Mouse (Mus musculus) liver, embryonic 16.5 days (tissue): Measurements from ENCODE around the gene Eif2ak4. TPM values are rescaled to one million over a fixed set of nuclear protein-coding genes. Genes with fewer than 3 reads are reported as not detected.

ENCODE experiments used
- ATAC-seq: fragments of 200-750 bp; cut with Nextera tagmentation; 2 replicates; pipeline ENCODE4 v1.8.0; 2017; ENCODE audit warnings: low read depth, mild to moderate bottlenecking, moderate number of reproducible peaks, moderate library complexity
- H3K27ac ChIP-seq: fragments of 300-500 bp; sonication (generic); 2 replicates; pipeline ENCODE4 v1.5.1; 2014; ENCODE audit warnings: mild to moderate bottlenecking, low read length
- H3K27me3 ChIP-seq: fragments of 300-500 bp; sonication (generic); 2 replicates; pipeline ENCODE4 v1.6.1; 2014; ENCODE audit warnings: low read depth, low read length, mixed read lengths; ENCODE audit not compliant: control insufficient read depth, insufficient read depth
- H3K36me3 ChIP-seq: fragments of 300-500 bp; sonication (generic); 2 replicates; pipeline ENCODE4 v1.6.1; 2014; ENCODE audit warnings: mild to moderate bottlenecking; ENCODE audit not compliant: control insufficient read depth, insufficient read depth
- H3K4me1 ChIP-seq: fragments of 300-500 bp; sonication (generic); 2 replicates; pipeline ENCODE4 v1.6.1; 2014; ENCODE audit warnings: low read depth, low read length, mixed read lengths; ENCODE audit not compliant: control insufficient read depth
- H3K4me2 ChIP-seq: fragments of 300-500 bp; sonication (generic); 2 replicates; pipeline ENCODE4 v1.6.1; 2014; ENCODE audit warnings: low read depth, low read length, mixed read lengths
- H3K4me3 ChIP-seq: fragments of 300-500 bp; sonication (generic); 2 replicates; pipeline ENCODE4 v1.5.1; 2014; ENCODE audit warnings: low read depth, mild to moderate bottlenecking, low read length
- H3K9ac ChIP-seq: fragments of 300-500 bp; sonication (generic); 2 replicates; pipeline ENCODE4 v1.6.1; 2014; ENCODE audit warnings: low read depth, low read length
- H3K9me3 ChIP-seq: fragments of 300-500 bp; sonication (generic); replicated peaks from 2 replicates; pipeline ENCODE4 v1.6.1; 2016; ENCODE audit warnings: low read length; ENCODE audit not compliant: control insufficient read depth
- WGBS: fragments of 180-500 bp; shearing (Covaris S2); extraction: QIAGEN DNeasy Blood & Tissue Kit; methylation state at CpG from one replicate; pipeline ENCODE4 v1.1.7; 2014; ENCODE audit not compliant: insufficient replicate concordance; 5-methylcytosine and 5-hydroxymethylcytosine counted together
- polyA plus RNA-seq: library from polyadenylated mRNA; unstranded; fragments of >200 nt; fragmentation: Nextera tagmentation; extraction: Ambion mirVana; gene quantifications from 2 replicates; pipeline ENCODE4 v1.2.1, GENCODE M21; 2015

Eif2ak4 gene
- polyA plus RNA-seq: 4.6 and 5.1 TPM in 2 replicates

- H3K4me1 ChIP-seq: peaks cover 9% of the 10 kb centered on the region
- H3K27me3 ChIP-seq: no peaks in the 10 kb centered on the region
- H3K27ac ChIP-seq: peak within 1 kb of the TSS; percentile 79
- under 1% methylated on average over 61 of the region's 61 CpGs for WGBS
- peak; percentile 95 for ATAC-seq
- H3K36me3 ChIP-seq: no peaks in the 10 kb centered on the region
- H3K4me3 ChIP-seq: peak within 1 kb of the TSS; percentile 81
- H3K9me3 ChIP-seq: no peaks in the 10 kb centered on the region
- H3K9ac ChIP-seq: peak within 1 kb of the TSS; percentile 85
- H3K4me2 ChIP-seq: peak within 1 kb of the TSS; percentile 88
Measured at GRCm38 (mm10) chr2:118388341-118389335, at the start of gene Eif2ak4. Gene Eif2ak4 (plus strand): TSS chr2:118388618.

DNA sequence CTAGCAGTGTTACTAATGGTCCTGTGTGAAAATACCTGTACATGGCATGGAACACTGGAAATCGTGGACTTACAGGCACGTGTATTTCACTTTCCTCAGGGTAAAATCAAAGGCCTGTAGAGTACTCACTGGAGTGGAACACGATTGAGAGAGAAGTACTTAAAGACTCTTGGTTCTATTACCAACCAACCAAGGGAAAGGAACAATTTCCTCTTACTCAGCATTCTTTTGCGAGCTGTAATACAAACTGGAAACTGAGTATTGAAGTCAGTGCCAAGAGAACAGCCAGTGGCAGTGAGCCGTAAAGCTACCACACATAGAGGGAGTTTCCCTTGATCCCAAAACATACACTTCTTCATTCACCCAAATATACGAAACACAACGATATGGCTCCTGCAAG, 47.1 kb upstream of the Eif2ak4 start:
- 66% methylated on average over 7 of the region's 7 CpGs for WGBS
- no peak overlapping the region for H3K4me2 ChIP-seq
- no peak overlapping the region for H3K9ac ChIP-seq
- H3K27ac ChIP-seq: no peak overlapping the region
- no peak for ATAC-seq
- H3K27me3 ChIP-seq: no peaks in the 10 kb centered on the region
- no peak overlapping the region for H3K4me3 ChIP-seq
- H3K9me3 ChIP-seq: no peaks in the 10 kb centered on the region; the same call in 1 of the 2 replicates
- no peaks in the 10 kb centered on the region for H3K36me3 ChIP-seq
- no peaks in the 10 kb centered on the region for H3K4me1 ChIP-seq

GRCm38 (mm10) chr2:118343897-118344296, 44.5 kb upstream of the Eif2ak4 start:
- Histone ChIP-seq H3K9me3 (no peaks in the 10 kb centered on the region; the same call in 1 of the 2 replicates), H3K4me1 (no peaks in the 10 kb centered on the region), H3K27ac (no peak overlapping the region), H3K4me3 (no peak overlapping the region), H3K36me3 (no peaks in the 10 kb centered on the region), H3K9ac (no peak overlapping the region), H3K4me2 (no peak overlapping the region), H3K27me3 (no peaks in the 10 kb centered on the region)
- WGBS: 53% methylated on average over 3 of the region's 3 CpGs
- no peak for ATAC-seq

DNA sequence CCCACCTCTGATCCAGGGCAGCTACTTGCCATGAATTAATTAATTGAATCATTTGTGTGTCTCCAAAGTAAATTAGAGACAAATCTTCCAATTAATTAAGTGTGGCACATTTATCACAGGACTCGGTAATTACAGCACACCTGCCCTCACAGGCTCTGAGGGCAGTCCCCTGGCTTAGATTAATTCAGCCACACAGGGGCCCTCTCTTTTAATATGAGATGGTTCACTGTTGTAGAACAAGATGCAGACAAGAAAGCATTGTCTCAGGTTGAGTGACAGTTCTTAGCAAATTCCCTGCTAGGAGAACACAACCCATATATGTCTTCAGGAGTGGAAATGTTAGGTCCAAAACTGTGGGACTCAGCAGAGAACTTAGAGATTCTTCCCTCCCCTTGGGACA, 42.9 kb upstream of the Eif2ak4 start:
- H3K27ac ChIP-seq: no peak overlapping the region
- H3K27me3 ChIP-seq: no peaks in the 10 kb centered on the region
- ATAC-seq: no peak
- WGBS: 30% methylated on average over 1 of the region's 1 CpGs
- no peaks in the 10 kb centered on the region for H3K36me3 ChIP-seq
- H3K4me1 ChIP-seq: no peaks in the 10 kb centered on the region
- no peak overlapping the region for H3K4me3 ChIP-seq
- no peak overlapping the region for H3K9ac ChIP-seq
- no peaks in the 10 kb centered on the region; the same call in 1 of the 2 replicates for H3K9me3 ChIP-seq
- no peak overlapping the region for H3K4me2 ChIP-seq

- WGBS: 25% methylated on average over 4 of the region's 4 CpGs
- H3K9ac ChIP-seq: no peak overlapping the region
- H3K27ac ChIP-seq: no peak overlapping the region
- H3K4me3 ChIP-seq: no peak overlapping the region
- H3K4me1 ChIP-seq: no peaks in the 10 kb centered on the region
- ATAC-seq: no peak
- H3K36me3 ChIP-seq: no peaks in the 10 kb centered on the region
- no peaks in the 10 kb centered on the region for H3K9me3 ChIP-seq
- no peak overlapping the region for H3K4me2 ChIP-seq
- no peaks in the 10 kb centered on the region for H3K27me3 ChIP-seq
Measured at GRCm38 (mm10) chr2:118353498-118353897, 34.9 kb upstream of the Eif2ak4 start.

- Histone ChIP-seq H3K27ac (no peak overlapping the region), H3K36me3 (no peaks in the 10 kb centered on the region), H3K9me3 (no peaks in the 10 kb centered on the region), H3K4me3 (no peak overlapping the region), H3K4me1 (no peaks in the 10 kb centered on the region), H3K27me3 (no peaks in the 10 kb centered on the region), H3K9ac (no peak overlapping the region), H3K4me2 (no peak overlapping the region)
- no peak for ATAC-seq
- 51% methylated on average over 4 of the region's 4 CpGs for WGBS
Measured at GRCm38 (mm10) chr2:118353916-118354403, 34.5 kb upstream of the Eif2ak4 start.

GRCm38 (mm10) chr2:118355138-118355719, 33.2 kb upstream of the Eif2ak4 start:
- no peaks in the 10 kb centered on the region for H3K27me3 ChIP-seq
- H3K4me1 ChIP-seq: no peaks in the 10 kb centered on the region
- WGBS: 61% methylated on average over 6 of the region's 6 CpGs
- no peak overlapping the region for H3K27ac ChIP-seq
- no peak for ATAC-seq
- no peak overlapping the region for H3K4me2 ChIP-seq
- H3K9ac ChIP-seq: no peak overlapping the region
- H3K4me3 ChIP-seq: no peak overlapping the region
- no peaks in the 10 kb centered on the region for H3K9me3 ChIP-seq
- no peaks in the 10 kb centered on the region for H3K36me3 ChIP-seq

DNA sequence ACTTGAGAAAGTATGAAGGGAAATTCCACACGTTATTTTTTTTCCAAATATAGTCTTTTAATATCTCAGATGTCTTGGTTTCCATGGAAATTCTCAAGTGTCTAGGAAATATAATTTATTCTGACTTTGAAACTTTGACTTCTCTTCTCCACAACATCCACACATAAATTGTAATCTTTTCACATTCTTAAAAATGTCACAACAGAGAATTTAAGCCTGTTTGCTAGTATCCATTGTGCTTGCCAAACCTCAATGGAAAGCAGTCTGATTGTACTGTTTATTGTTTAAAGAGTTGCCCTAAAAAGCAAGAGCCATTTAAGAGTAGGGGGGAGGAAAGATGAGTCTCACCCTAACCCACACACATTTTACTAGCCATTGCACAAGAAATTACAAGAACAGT, 16.6 kb upstream of the Eif2ak4 start:
- Histone ChIP-seq H3K4me3 (no peak overlapping the region), H3K27me3 (peaks cover 29% of the 10 kb centered on the region), H3K27ac (no peak overlapping the region), H3K9ac (no peak overlapping the region), H3K9me3 (no peaks in the 10 kb centered on the region), H3K36me3 (no peaks in the 10 kb centered on the region), H3K4me1 (peaks cover 9% of the 10 kb centered on the region), H3K4me2 (no peak overlapping the region)
- ATAC-seq: no peak
- 36% methylated on average over 1 of the region's 1 CpGs for WGBS

DNA sequence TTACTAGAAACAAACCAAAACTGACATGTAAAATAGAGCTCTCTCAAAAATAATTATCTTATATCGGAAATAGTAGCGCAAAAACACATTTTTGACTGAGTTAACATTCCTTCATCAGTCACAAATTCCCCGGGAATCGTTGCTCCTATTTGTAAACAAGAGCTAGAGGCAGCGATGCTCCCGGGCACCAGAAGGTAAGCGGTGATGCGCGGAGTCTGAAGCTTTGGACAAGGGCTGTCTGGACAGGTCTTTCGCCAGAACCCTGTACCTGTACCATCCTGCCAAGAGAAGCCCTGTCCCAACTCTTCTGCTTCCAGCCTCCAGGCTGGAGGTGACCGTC, 15.9 kb upstream of the Eif2ak4 start:
- H3K9ac ChIP-seq: 0 out of 2 replicates have a peak overlapping the region, but pooled peaks have one; percentile 5
- peak overlapping the region; percentile 55 for H3K4me3 ChIP-seq
- WGBS: 10% methylated on average over 11 of the region's 11 CpGs
- ATAC-seq: no peak
- H3K4me2 ChIP-seq: peak overlapping the region; percentile 78
- peaks cover 29% of the 10 kb centered on the region for H3K27me3 ChIP-seq
- no peaks in the 10 kb centered on the region for H3K36me3 ChIP-seq
- no peaks in the 10 kb centered on the region for H3K9me3 ChIP-seq
- peaks cover 9% of the 10 kb centered on the region for H3K4me1 ChIP-seq
- H3K27ac ChIP-seq: no peak overlapping the region
